Mouse (Mus musculus): ENCODE data around the gene Sdk1.

DNA sequence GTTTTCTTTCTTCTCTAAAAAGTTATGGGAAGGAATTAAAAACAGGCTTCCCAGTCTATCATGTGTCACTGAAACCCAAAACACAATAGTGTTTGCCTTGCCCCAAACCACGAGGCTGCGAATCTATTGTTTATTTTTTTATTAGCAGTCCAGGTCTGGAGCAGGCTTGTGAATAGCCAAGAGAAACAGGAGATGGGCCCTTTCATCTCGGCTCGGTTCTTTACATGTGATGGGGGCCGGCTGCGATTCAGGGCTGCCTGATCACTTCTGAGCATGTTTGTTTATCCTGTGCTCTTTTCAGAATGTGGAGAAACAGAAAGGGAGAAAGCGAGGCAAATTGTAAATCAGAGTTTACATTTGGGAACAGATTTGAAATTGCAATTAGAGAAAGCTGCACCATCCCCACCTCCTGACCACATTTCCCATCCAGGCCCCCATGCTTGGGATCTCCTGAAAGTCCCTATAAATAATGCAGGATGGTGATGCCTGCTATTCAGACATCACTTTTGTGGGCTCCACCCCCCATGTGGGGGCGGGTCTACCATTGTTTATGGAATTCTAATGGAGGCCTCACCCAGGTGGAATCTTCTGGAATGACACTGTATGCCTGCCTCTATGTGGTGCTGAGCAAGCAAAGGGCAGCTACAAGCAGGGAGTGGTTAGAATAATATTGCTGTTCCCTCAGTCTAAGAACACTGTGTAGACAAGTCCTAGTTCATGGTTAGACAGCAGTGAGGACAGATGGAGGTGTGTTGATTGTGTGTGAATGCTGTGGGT, 301.8 kb downstream of the Sdk1 start:
- TF ChIP-seq CTCF (IDR thresholded peaks at IDR 0.05; ENCODE audit: borderline replicate concordance, control insufficient read depth, extremely low read depth, insufficient read depth, low read length, poor library complexity) (no peak), POLR2A (IDR thresholded peaks at IDR 0.05; ENCODE audit: control insufficient read depth, extremely low read depth, insufficient read depth, low read length, poor library complexity) (no peak)
